Mouse (Mus musculus) lung, postnatal 4 days (tissue): ENCODE results near the gene Dffa.
"Not testable (repeated sequence)": the region's sequence is repeated elsewhere in the genome, so short reads cannot be mapped to it uniquely, and the experiment has no call there.

Experiments
- DNase-seq, 2 experiments: peaks; one replicate each; pipeline ENCODE4 v3.0.0; 2021

Dffa gene

GRCm38 (mm10) chr4:149099369-149100017 is 4.5 kb upstream of the Dffa start, which contains the start of gene Pex14:
TSS of gene Pex14 (minus strand) at chr4:149099876.
- DNase-seq: peak; percentile 92 to 94

- not testable (repeated sequence) for DNase-seq
Measured at GRCm38 (mm10) chr4:149100449-149100848, 3.5 kb upstream of the Dffa start.

- no peak for DNase-seq
Measured at GRCm38 (mm10) chr4:149101456-149101855, 2.5 kb upstream of the Dffa start.

GRCm38 (mm10) chr4:149119978-149120562 is 16.1 kb downstream of the Dffa start:
- DNase-seq: not testable (repeated sequence)

GRCm38 (mm10) chr4:149123432-149123831 is 19.5 kb downstream of the Dffa start:
- no peak for DNase-seq

- DNase-seq: no peak
Measured at GRCm38 (mm10) chr4:149125341-149126114, 21.6 kb downstream of the Dffa start.

GRCm38 (mm10) chr4:149126115-149126509 is 22.2 kb downstream of the Dffa start:
- no peak for DNase-seq

- no peak for DNase-seq
Measured at GRCm38 (mm10) chr4:149126663-149127062, 22.7 kb downstream of the Dffa start, which contains the start of gene Cort. TSS of gene Cort (minus strand) at chr4:149126763.

- DNase-seq: no peak
Measured at GRCm38 (mm10) chr4:149128467-149128866, 24.5 kb downstream of the Dffa start.

GRCm38 (mm10) chr4:149131021-149131752 is 27.2 kb downstream of the Dffa start:
- no peak for DNase-seq

GRCm38 (mm10) chr4:149131789-149132565 is 28.0 kb downstream of the Dffa start:
- peak in 1 of 2 experiments; percentile 43 for DNase-seq

GRCm38 (mm10) chr4:149133395-149133794 is 29.4 kb downstream of the Dffa start:
- no peak for DNase-seq

- no peak for DNase-seq
Measured at GRCm38 (mm10) chr4:149136116-149136850, 32.3 kb downstream of the Dffa start.

- DNase-seq: peak; percentile 93
Measured at GRCm38 (mm10) chr4:149136982-149137770, 33.2 kb downstream of the Dffa start, which contains the start of gene Cenps. TSS of gene Cenps (minus strand) at chr4:149137629.

GRCm38 (mm10) chr4:149138515-149138914 is 34.6 kb downstream of the Dffa start:
- DNase-seq: no peak

GRCm38 (mm10) chr4:149143594-149143993 is 39.6 kb downstream of the Dffa start:
- DNase-seq: no peak

GRCm38 (mm10) chr4:149144459-149144858 is 40.5 kb downstream of the Dffa start:
- DNase-seq: peak; percentile 76 to 87

GRCm38 (mm10) chr4:149145151-149145550 is 41.2 kb downstream of the Dffa start:
- no peak for DNase-seq

GRCm38 (mm10) chr4:149147528-149147927 is 43.6 kb downstream of the Dffa start:
- DNase-seq: no peak

- no peak for DNase-seq
Measured at GRCm38 (mm10) chr4:149148084-149148483, 44.1 kb downstream of the Dffa start.

GRCm38 (mm10) chr4:149149196-149149595 is 45.2 kb downstream of the Dffa start:
- no peak for DNase-seq
